Mouse (Mus musculus) midbrain, embryonic 11.5 days (tissue): ENCODE data around the gene Poc1b. TPM values are rescaled to one million over a fixed set of nuclear protein-coding genes. Genes with fewer than 3 reads are reported as not detected.

Experiments used
- ATAC-seq: fragments of 200-750 bp; cut with Nextera tagmentation; 2 replicates; pipeline ENCODE4 v1.8.0; 2017; ENCODE audit warnings: moderate TSS enrichment, moderate library complexity; ENCODE audit not compliant: low FRiP score
- DNase-seq: peaks from one replicate; pipeline ENCODE4 v3.0.0; 2015; ENCODE audit warnings: low spot score; ENCODE audit errors: missing footprints
- H3K27ac ChIP-seq: fragments of 300-500 bp; sonication (generic); 2 replicates; pipeline ENCODE4 v1.5.1; 2014; ENCODE audit warnings: low read depth, low read length
- H3K27me3 ChIP-seq: fragments of 300-500 bp; sonication (generic); 2 replicates; pipeline ENCODE4 v1.6.1; 2014; ENCODE audit warnings: mild to moderate bottlenecking, low read length, moderate library complexity, mixed read lengths; ENCODE audit not compliant: control insufficient read depth, insufficient read depth
- H3K36me3 ChIP-seq: fragments of 300-500 bp; sonication (generic); 2 replicates; pipeline ENCODE4 v1.6.1; 2014; ENCODE audit warnings: mild to moderate bottlenecking, low read length, moderate library complexity, mixed read lengths; ENCODE audit not compliant: control insufficient read depth, insufficient read depth
- H3K4me1 ChIP-seq: fragments of 300-500 bp; sonication (generic); 2 replicates; pipeline ENCODE4 v1.6.1; 2014; ENCODE audit warnings: low read length; ENCODE audit not compliant: control insufficient read depth, insufficient read depth
- H3K4me2 ChIP-seq: fragments of 300-500 bp; sonication (generic); 2 replicates; pipeline ENCODE4 v1.6.1; 2014; ENCODE audit warnings: mild to moderate bottlenecking, moderate library complexity
- H3K4me3 ChIP-seq: fragments of 300-500 bp; sonication (generic); 2 replicates; pipeline ENCODE4 v1.5.1; 2014; ENCODE audit warnings: low read depth, low read length
- H3K9ac ChIP-seq: fragments of 300-500 bp; sonication (generic); 2 replicates; pipeline ENCODE4 v1.6.1; 2014; ENCODE audit warnings: low read length
- H3K9me3 ChIP-seq: fragments of 300-500 bp; sonication (generic); 2 replicates; pipeline ENCODE4 v1.6.1; 2016; ENCODE audit warnings: low read length; ENCODE audit not compliant: control insufficient read depth
- WGBS: fragments of 180-500 bp; shearing (Covaris S2); extraction: QIAGEN DNeasy Blood & Tissue Kit; methylation state at CpG from one replicate; pipeline ENCODE4 v1.1.7; 2014; 5-methylcytosine and 5-hydroxymethylcytosine counted together
- polyA plus RNA-seq: library from polyadenylated mRNA; unstranded; fragments of >200 nt; fragmentation: Nextera tagmentation; extraction: Ambion mirVana; gene quantifications from 2 replicates; pipeline ENCODE4 v1.2.1, GENCODE M21; 2014

The Poc1b gene
- polyA plus RNA-seq, 1 experiment from 2014 or later, result 37.2 TPM

GRCm38 (mm10) chr10:99242721-99243120 is 135.9 kb downstream of the Poc1b start:
- Histone ChIP-seq H3K27me3 (no peaks in the 10 kb centered on the region), H3K36me3 (no peaks in the 10 kb centered on the region), H3K4me3 (no peak overlapping the region), H3K9me3 (no peaks in the 10 kb centered on the region), H3K4me1 (no peaks in the 10 kb centered on the region), H3K27ac (no peak overlapping the region), H3K9ac (no peak overlapping the region), H3K4me2 (no peak overlapping the region)
- no peak for ATAC-seq
- DNase-seq, result no peak
- 78% methylated on average over 10 of the region's 10 CpGs for WGBS

- ATAC-seq (no peak), DNase-seq (no peak)
- Histone ChIP-seq H3K36me3 (no peaks in the 10 kb centered on the region), H3K9me3 (no peaks in the 10 kb centered on the region), H3K4me3 (no peak overlapping the region), H3K27me3 (no peaks in the 10 kb centered on the region), H3K4me1 (no peaks in the 10 kb centered on the region), H3K9ac (no peak overlapping the region), H3K4me2 (no peak overlapping the region), H3K27ac (no peak overlapping the region)
- WGBS, result 87% methylated on average over 5 of the region's 5 CpGs
Measured at GRCm38 (mm10) chr10:99243907-99244489, 137.2 kb downstream of the Poc1b start.

- no peaks in the 10 kb centered on the region for H3K27me3 ChIP-seq
- no peaks in the 10 kb centered on the region for H3K9me3 ChIP-seq
- no peak for DNase-seq
Measured at GRCm38 (mm10) chr10:99244655-99245260, 137.9 kb downstream of the Poc1b start.

GRCm38 (mm10) chr10:99246797-99247508 is 140.1 kb downstream of the Poc1b start:
- H3K27me3 ChIP-seq, result no peaks in the 10 kb centered on the region
- no peak for DNase-seq
- no peaks in the 10 kb centered on the region for H3K4me1 ChIP-seq
- no peak overlapping the region for H3K9ac ChIP-seq
- ATAC-seq, result no peak
- H3K36me3 ChIP-seq, result no peaks in the 10 kb centered on the region
- H3K4me2 ChIP-seq, result no peak overlapping the region
- WGBS, result 83% methylated on average over 20 of the region's 20 CpGs
- no peak overlapping the region for H3K4me3 ChIP-seq
- no peaks in the 10 kb centered on the region for H3K9me3 ChIP-seq
- no peak overlapping the region for H3K27ac ChIP-seq

More at GRCm38 (mm10) chr10:99244655-99245260, 137.9 kb downstream of the Poc1b start:
- 57% methylated on average over 7 of the region's 7 CpGs for WGBS
- no peak overlapping the region for H3K27ac ChIP-seq
- H3K4me3 ChIP-seq, result no peak overlapping the region
- no peaks in the 10 kb centered on the region for H3K4me1 ChIP-seq
- H3K9ac ChIP-seq, result no peak overlapping the region
- no peaks in the 10 kb centered on the region for H3K36me3 ChIP-seq
- H3K4me2 ChIP-seq, result no peak overlapping the region
- ATAC-seq, result no peak

Other genes with a start within 250 kb of the Poc1b start
- gene Atp2b1, start 192.6 kb upstream of the Poc1b start, polyA plus RNA-seq, result 76.4 and 88.3 TPM in 2 replicates
- gene Galnt4, start 1.1 kb downstream of the Poc1b start, polyA plus RNA-seq, result 3.3 and 4.3 TPM in 2 replicates
- gene Phxr2, start 19.3 kb downstream of the Poc1b start, polyA plus RNA-seq, result 0.14 TPM in 1 of 2 replicates, not detected in the other
- 36.8 and 41.9 TPM in 2 replicates for gene Dusp6, start 156.2 kb downstream of the Poc1b start, polyA plus RNA-seq